Mouse (Mus musculus) myocyte (in vitro differentiated cells): ENCODE results near the gene Ppt2.

ENCODE experiments used
- CEBPB ChIP-seq: IDR thresholded peaks from 2 replicates; pipeline ENCODE4 v1.6.1; 2011; ENCODE audit warnings: mild to moderate bottlenecking, moderate library complexity; ENCODE audit not compliant: poor library complexity, insufficient read depth, severe bottlenecking
- E2F4 ChIP-seq: IDR thresholded peaks from one replicate; pipeline ENCODE4 v1.6.1; 2011; ENCODE audit warnings: mild to moderate bottlenecking, control low read depth, moderate library complexity; ENCODE audit not compliant: insufficient read depth
- MAX ChIP-seq: IDR thresholded peaks from one replicate; pipeline ENCODE4 v1.6.1; 2011; ENCODE audit warnings: low read depth, mild to moderate bottlenecking, control low read depth
- MYOD1 ChIP-seq, 3 experiments: IDR thresholded peaks; one replicate each; pipeline ENCODE4 v1.6.1; 2011; ENCODE audit warnings: control low read depth in 2 of 3, low read depth in 2 of 3, mild to moderate bottlenecking in 2 of 3, moderate library complexity in 1 of 3; ENCODE audit not compliant: insufficient read length in 2 of 3, control insufficient read depth in 1 of 3
- MYOG ChIP-seq, 3 experiments: IDR thresholded peaks; one replicate each; pipeline ENCODE4 v1.6.1; 2011; ENCODE audit warnings: control low read depth in 2 of 3, low read depth in 2 of 3, mild to moderate bottlenecking in 2 of 3; ENCODE audit not compliant: insufficient read length in 2 of 3, control insufficient read depth in 1 of 3, insufficient read depth in 1 of 3
- POLR2A ChIP-seq: IDR thresholded peaks from one replicate; pipeline ENCODE4 v1.6.1; 2011; ENCODE audit warnings: low read depth, mild to moderate bottlenecking, control low read depth, moderate library complexity; ENCODE audit not compliant: insufficient read length
- POLR2AphosphoS2 ChIP-seq: IDR thresholded peaks from one replicate; pipeline ENCODE4 v1.6.1; 2011; ENCODE audit warnings: low read depth, control low read depth; ENCODE audit not compliant: insufficient read length
- REST ChIP-seq: IDR thresholded peaks from one replicate; pipeline ENCODE4 v1.6.1; 2011; ENCODE audit warnings: mild to moderate bottlenecking, control low read depth, moderate library complexity; ENCODE audit not compliant: insufficient read depth, insufficient read length
- SRF ChIP-seq: IDR thresholded peaks from one replicate; pipeline ENCODE4 v1.6.1; 2011; ENCODE audit warnings: low read depth; ENCODE audit not compliant: control insufficient read depth, insufficient read length
- TCF12 ChIP-seq: IDR thresholded peaks from one replicate; pipeline ENCODE4 v1.6.1; 2011; ENCODE audit warnings: mild to moderate bottlenecking, control low read depth; ENCODE audit not compliant: poor library complexity, insufficient read depth, severe bottlenecking
- TCF3 ChIP-seq: IDR thresholded peaks from one replicate; pipeline ENCODE4 v1.6.1; 2011; ENCODE audit warnings: low read depth, control low read depth; ENCODE audit not compliant: insufficient read length
- USF1 ChIP-seq: IDR thresholded peaks from one replicate; pipeline ENCODE4 v1.6.1; 2011; ENCODE audit warnings: low read depth, mild to moderate bottlenecking, control low read depth, moderate library complexity

- no peak for TF ChIP-seq POLR2A
- TF ChIP-seq MYOD1 (IDR thresholded peaks at IDR 0.05; ENCODE audit: control insufficient read depth in 1 of 3, insufficient read length in 2 of 3, low read depth in 2 of 3) = no peak
- no peak for TF ChIP-seq CEBPB
- TF ChIP-seq MYOG (IDR thresholded peaks at IDR 0.05; ENCODE audit: control insufficient read depth in 1 of 3, insufficient read depth in 1 of 3, insufficient read length in 2 of 3, low read depth in 2 of 3) = no peak
- TF ChIP-seq MAX = no peak
- no peak for TF ChIP-seq TCF3
- TF ChIP-seq POLR2AphosphoS2 = no peak
- no peak for TF ChIP-seq USF1
- TF ChIP-seq SRF = no peak
- no peak for TF ChIP-seq TCF12
- no peak for TF ChIP-seq E2F4
- no peak for TF ChIP-seq REST
Observed at GRCm38 (mm10) chr17:34632261-34632691, 4.0 kb upstream of the Ppt2 start.
